Mouse (Mus musculus) hindbrain, embryonic 11.5 days (tissue): ENCODE measurements around the gene Ryr2. TPM values are rescaled to one million over a fixed set of nuclear protein-coding genes. Genes with fewer than 3 reads are reported as not detected.

Experiments
- ATAC-seq: fragments of 200-750 bp; cut with Nextera tagmentation; 2 replicates; pipeline ENCODE4 v1.8.0; 2017; ENCODE audit warnings: mild to moderate bottlenecking, moderate TSS enrichment, moderate library complexity; ENCODE audit not compliant: low FRiP score
- DNase-seq: peaks from one replicate; pipeline ENCODE4 v3.0.0-alpha.2; 2015; ENCODE audit warnings: low spot score
- H3K27ac ChIP-seq: fragments of 300-500 bp; sonication (generic); 2 replicates; pipeline ENCODE4 v1.5.1; 2014; ENCODE audit warnings: mild to moderate bottlenecking, low read depth, low read length
- H3K27me3 ChIP-seq: fragments of 300-500 bp; sonication (generic); 2 replicates; pipeline ENCODE4 v1.6.1; 2014; ENCODE audit warnings: mild to moderate bottlenecking, low read length, moderate library complexity, mixed read lengths; ENCODE audit not compliant: control insufficient read depth, insufficient read depth
- H3K36me3 ChIP-seq: fragments of 300-500 bp; sonication (generic); 2 replicates; pipeline ENCODE4 v1.6.1; 2014; ENCODE audit warnings: mild to moderate bottlenecking, low read length, moderate library complexity, mixed read lengths; ENCODE audit not compliant: control insufficient read depth, insufficient read depth
- H3K4me1 ChIP-seq: fragments of 300-500 bp; sonication (generic); replicated peaks from 2 replicates; pipeline ENCODE4 v1.6.1; 2014; ENCODE audit warnings: low read length, mixed read lengths; ENCODE audit not compliant: control insufficient read depth, insufficient read depth
- H3K4me2 ChIP-seq: fragments of 300-500 bp; sonication (generic); replicated peaks from 2 replicates; pipeline ENCODE4 v1.6.1; 2014; ENCODE audit warnings: mild to moderate bottlenecking, low read depth, low read length
- H3K4me3 ChIP-seq: fragments of 300-500 bp; sonication (generic); 2 replicates; pipeline ENCODE4 v1.5.1; 2014; ENCODE audit warnings: low read depth, low read length
- H3K9ac ChIP-seq: fragments of 300-500 bp; sonication (generic); 2 replicates; pipeline ENCODE4 v1.6.1; 2014; ENCODE audit warnings: low read depth, low read length
- H3K9me3 ChIP-seq: fragments of 300-500 bp; sonication (generic); 2 replicates; pipeline ENCODE4 v1.6.1; 2016; ENCODE audit warnings: low read length; ENCODE audit not compliant: control insufficient read depth
- WGBS: fragments of 180-500 bp; shearing (Covaris S2); extraction: QIAGEN DNeasy Blood & Tissue Kit; methylation state at CpG from one replicate; pipeline ENCODE4 v1.1.7; 2014; 5-methylcytosine and 5-hydroxymethylcytosine counted together
- polyA plus RNA-seq: library from polyadenylated mRNA; unstranded; fragments of >200 nt; fragmentation: Nextera tagmentation; extraction: Ambion mirVana; gene quantifications from 2 replicates; pipeline ENCODE4 v1.2.1, GENCODE M21; 2014

Gene Ryr2
- polyA plus RNA-seq, 1 experiment from 2014 or later: 1.5 TPM

- no peaks in the 10 kb centered on the region for H3K36me3 ChIP-seq
- no peak overlapping the region for H3K4me3 ChIP-seq
- no peaks in the 10 kb centered on the region for H3K9me3 ChIP-seq
- H3K4me1 ChIP-seq: no peaks in the 10 kb centered on the region
- DNase-seq (no peak), ATAC-seq (no peak)
- no peak overlapping the region for H3K27ac ChIP-seq
- 83% methylated on average over 4 of the region's 4 CpGs for WGBS
- no peak overlapping the region for H3K9ac ChIP-seq
- no peak overlapping the region for H3K4me2 ChIP-seq
- no peaks in the 10 kb centered on the region for H3K27me3 ChIP-seq
Observed at GRCm38 (mm10) chr13:11763925-11764324, 342.8 kb downstream of the Ryr2 start.

- peak; percentile 66 for DNase-seq
Observed at GRCm38 (mm10) chr13:11763104-11763503, 343.6 kb downstream of the Ryr2 start.

GRCm38 (mm10) chr13:11757894-11758293 lies 348.9 kb downstream of the Ryr2 start:
- no peak for DNase-seq
- no peaks in the 10 kb centered on the region for H3K9me3 ChIP-seq

More at GRCm38 (mm10) chr13:11763104-11763503, 343.6 kb downstream of the Ryr2 start:
- H3K36me3 ChIP-seq: no peaks in the 10 kb centered on the region
- H3K4me1 ChIP-seq: no peaks in the 10 kb centered on the region
- ATAC-seq: no peak
- no peaks in the 10 kb centered on the region for H3K9me3 ChIP-seq
- WGBS: 89% methylated on average over 3 of the region's 3 CpGs
- H3K4me2 ChIP-seq: no peak overlapping the region
- H3K27ac ChIP-seq: no peak overlapping the region
- H3K9ac ChIP-seq: no peak overlapping the region
- H3K27me3 ChIP-seq: no peaks in the 10 kb centered on the region
- no peak overlapping the region for H3K4me3 ChIP-seq

GRCm38 (mm10) chr13:11745479-11745878 lies 361.3 kb downstream of the Ryr2 start:
- no peak overlapping the region for H3K4me3 ChIP-seq
- H3K4me2 ChIP-seq: no peak overlapping the region
- no peaks in the 10 kb centered on the region for H3K27me3 ChIP-seq
- ATAC-seq (no peak), DNase-seq (no peak)
- no peak overlapping the region for H3K27ac ChIP-seq
- H3K9me3 ChIP-seq: no peaks in the 10 kb centered on the region
- H3K4me1 ChIP-seq: no peaks in the 10 kb centered on the region
- no peaks in the 10 kb centered on the region for H3K36me3 ChIP-seq
- H3K9ac ChIP-seq: no peak overlapping the region
- 90% methylated on average over 9 of the region's 9 CpGs for WGBS

More at GRCm38 (mm10) chr13:11757894-11758293, 348.9 kb downstream of the Ryr2 start:
- no peak overlapping the region for H3K27ac ChIP-seq
- WGBS: 70% methylated on average over 7 of the region's 7 CpGs
- no peaks in the 10 kb centered on the region for H3K4me1 ChIP-seq
- no peak overlapping the region for H3K4me2 ChIP-seq
- no peak for ATAC-seq
- no peaks in the 10 kb centered on the region for H3K36me3 ChIP-seq
- H3K27me3 ChIP-seq: no peaks in the 10 kb centered on the region
- no peak overlapping the region for H3K4me3 ChIP-seq
- H3K9ac ChIP-seq: no peak overlapping the region

GRCm38 (mm10) chr13:11738211-11738610 lies 368.5 kb downstream of the Ryr2 start:
- H3K4me1 ChIP-seq: no peaks in the 10 kb centered on the region
- no peak overlapping the region for H3K27ac ChIP-seq
- H3K27me3 ChIP-seq: no peaks in the 10 kb centered on the region
- no peaks in the 10 kb centered on the region for H3K9me3 ChIP-seq
- ATAC-seq (no peak), DNase-seq (no peak)
- 89% methylated on average over 12 of the region's 12 CpGs for WGBS
- H3K4me3 ChIP-seq: no peak overlapping the region
- no peaks in the 10 kb centered on the region for H3K36me3 ChIP-seq
- H3K9ac ChIP-seq: no peak overlapping the region
- H3K4me2 ChIP-seq: no peak overlapping the region

GRCm38 (mm10) chr13:11716216-11716615 lies 390.5 kb downstream of the Ryr2 start:
- no peaks in the 10 kb centered on the region for H3K36me3 ChIP-seq
- H3K27ac ChIP-seq: no peak overlapping the region
- H3K4me3 ChIP-seq: no peak overlapping the region
- WGBS: 95% methylated on average over 4 of the region's 4 CpGs
- no peak overlapping the region for H3K4me2 ChIP-seq
- no peak overlapping the region for H3K9ac ChIP-seq
- no peak for DNase-seq
- no peak for ATAC-seq
- H3K4me1 ChIP-seq: no peaks in the 10 kb centered on the region
- H3K9me3 ChIP-seq: no peaks in the 10 kb centered on the region
- H3K27me3 ChIP-seq: no peaks in the 10 kb centered on the region

GRCm38 (mm10) chr13:11709708-11710471 lies 396.9 kb downstream of the Ryr2 start:
- Histone ChIP-seq H3K9ac (no peak overlapping the region), H3K4me2 (no peak overlapping the region), H3K36me3 (no peaks in the 10 kb centered on the region), H3K4me3 (no peak overlapping the region), H3K27me3 (no peaks in the 10 kb centered on the region), H3K27ac (no peak overlapping the region), H3K4me1 (no peaks in the 10 kb centered on the region), H3K9me3 (no peaks in the 10 kb centered on the region)
- WGBS: 85% methylated on average over 7 of the region's 7 CpGs
- DNase-seq (no peak), ATAC-seq (no peak)

GRCm38 (mm10) chr13:11701721-11702120 lies 405.0 kb downstream of the Ryr2 start:
- Histone ChIP-seq H3K27ac (no peak overlapping the region), H3K27me3 (no peaks in the 10 kb centered on the region), H3K4me3 (no peak overlapping the region), H3K9me3 (no peaks in the 10 kb centered on the region), H3K9ac (no peak overlapping the region), H3K36me3 (no peaks in the 10 kb centered on the region), H3K4me2 (no peak overlapping the region), H3K4me1 (no peaks in the 10 kb centered on the region)
- DNase-seq: no peak
- no peak for ATAC-seq
- WGBS: 92% methylated on average over 3 of the region's 3 CpGs

- Histone ChIP-seq H3K27me3 (no peaks in the 10 kb centered on the region), H3K4me1 (no peaks in the 10 kb centered on the region), H3K9me3 (no peaks in the 10 kb centered on the region), H3K36me3 (no peaks in the 10 kb centered on the region), H3K4me3 (no peak overlapping the region), H3K9ac (no peak overlapping the region), H3K4me2 (no peak overlapping the region), H3K27ac (no peak overlapping the region)
- WGBS: 86% methylated on average over 1 of the region's 1 CpGs
- DNase-seq (no peak), ATAC-seq (no peak)
Observed at GRCm38 (mm10) chr13:11696496-11696895, 410.2 kb downstream of the Ryr2 start.
